Mouse (Mus musculus): Measurements from ENCODE around the gene Agap1.

- TF ChIP-seq CTCF (IDR thresholded peaks at IDR 0.05; ENCODE audit: extremely low read depth, insufficient read depth, low read length) (no peak), POLR2A (IDR thresholded peaks at IDR 0.05; ENCODE audit: extremely low read depth, insufficient read depth, low read length) (no peak)
Observed at GRCm38 (mm10) chr1:89902236-89902635, 447.6 kb downstream of the Agap1 start.

Measured in cortical plate, adult 2 months (tissue).